Mouse (Mus musculus): Measurements from ENCODE around the gene Proz.

DNA sequence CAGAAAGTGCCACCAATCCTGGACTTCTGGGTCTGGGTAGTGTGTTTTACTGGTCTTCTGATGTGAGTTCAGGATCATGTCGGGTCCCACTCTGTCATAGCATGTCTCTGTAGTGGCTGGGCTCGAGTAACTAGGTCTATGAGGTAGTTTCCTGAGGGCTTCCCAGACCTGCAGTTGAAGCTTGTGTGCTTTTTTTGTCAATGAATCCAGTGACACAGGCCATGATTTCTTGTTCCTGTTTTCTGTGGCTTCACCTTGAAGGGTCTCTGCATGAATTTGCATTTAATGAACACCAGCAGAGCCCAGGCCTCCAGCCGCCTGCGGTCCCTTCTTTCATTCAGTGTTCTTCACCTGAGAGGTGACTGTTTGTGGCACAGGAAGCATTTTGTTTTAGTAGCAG lies 52.5 kb downstream of the Proz start:
- TF ChIP-seq CTCF (IDR thresholded peaks at IDR 0.05; ENCODE audit: low read depth) (no peak), EP300 (optimal IDR thresholded peaks at IDR 0.05) (no peak)
